Mouse (Mus musculus) stomach, postnatal 0 days (tissue): ENCODE results near the gene Zfp90.

ENCODE experiments used
- CTCF ChIP-seq: IDR thresholded peaks from 2 replicates; pipeline ENCODE4 v1.5.1; 2016; ENCODE audit warnings: antibody characterized with exemption, low read depth, mild to moderate bottlenecking, moderate library complexity
- EP300 ChIP-seq: optimal IDR thresholded peaks from 2 replicates; pipeline ENCODE3; 2016; ENCODE audit warnings: antibody characterized with exemption

DNA sequence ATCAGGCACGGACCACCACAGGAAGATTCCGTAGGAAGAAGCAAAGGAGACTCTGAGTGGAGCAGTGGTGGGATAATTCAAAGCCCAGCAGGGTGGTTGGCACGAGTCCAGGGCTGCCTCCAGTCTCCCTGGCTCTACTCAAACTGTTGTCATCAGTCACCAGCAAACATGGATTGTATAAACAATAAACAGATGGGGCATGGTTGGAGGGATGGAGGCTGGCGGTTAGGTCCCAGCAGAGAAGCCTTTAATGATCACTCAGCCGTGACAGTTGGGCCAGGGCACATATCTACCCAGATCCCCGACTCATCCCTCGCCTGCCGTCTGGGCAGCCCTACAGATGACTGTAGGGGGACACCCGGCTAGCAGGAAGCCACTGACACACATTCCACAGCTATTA lies 38.3 kb upstream of the Zfp90 start:
- TF ChIP-seq CTCF: no peak
- TF ChIP-seq EP300: no peak
